Mouse (Mus musculus): ENCODE measurements around the gene Pck2.

GRCm38 (mm10) chr14:55578668-55579269 lies 38.7 kb downstream of the Pck2 start:
- TF ChIP-seq CTCF (IDR thresholded peaks at IDR 0.05; ENCODE audit: low read depth, low read length) (no peak), POLR2A (IDR thresholded peaks at IDR 0.05; ENCODE audit: borderline replicate concordance, low read depth, low read length) (no peak)

Measured in bone marrow macrophage, adult 2 months (primary cell).